Mouse (Mus musculus) frontal cortex, postnatal 14 days (tissue): Measurements from ENCODE around the gene Gm42517.
A peak's percentile ranks its signal among the peaks of the same experiment; 100 is the strongest.

Experiments
- DNase-seq, 2 experiments: peaks; one replicate each; pipeline ENCODE4 v3.0.0; 2022; ENCODE audit warnings: low spot score in 2 of 2

The Gm42517 gene

GRCm38 (mm10) chr5:108367871-108368332, at the start of gene Gm42517:
TSS of gene Gm42517 (minus strand) at chr5:108367922.
- no peak for DNase-seq

- no peak for DNase-seq
These were observed 47.0 kb upstream of the Gm42517 start for GRCm38 (mm10) chr5:108414711-108415110.

- DNase-seq: no peak
These were observed 39.3 kb upstream of the Gm42517 start for GRCm38 (mm10) chr5:108406977-108407376.

- no peak for DNase-seq
These were observed 37.7 kb upstream of the Gm42517 start for GRCm38 (mm10) chr5:108405460-108405859.

- no peak for DNase-seq
These were observed 35.7 kb upstream of the Gm42517 start for GRCm38 (mm10) chr5:108403453-108403852.

GRCm38 (mm10) chr5:108389744-108390143, 22.0 kb upstream of the Gm42517 start:
- no peak for DNase-seq

- no peak for DNase-seq
These were observed 20.5 kb upstream of the Gm42517 start, which contains the start of gene Pde6b for GRCm38 (mm10) chr5:108388201-108388600. TSS of gene Pde6b (plus strand) at chr5:108388391.

- no peak for DNase-seq
These were observed 18.7 kb upstream of the Gm42517 start for GRCm38 (mm10) chr5:108386449-108386848.

- no peak for DNase-seq
These were observed 17.9 kb upstream of the Gm42517 start for GRCm38 (mm10) chr5:108385632-108386031.

- no peak for DNase-seq
These were observed 10.6 kb upstream of the Gm42517 start for GRCm38 (mm10) chr5:108378346-108378745.

GRCm38 (mm10) chr5:108376059-108376458, 8.3 kb upstream of the Gm42517 start:
- DNase-seq: no peak

GRCm38 (mm10) chr5:108374079-108374478, 6.4 kb upstream of the Gm42517 start:
- no peak for DNase-seq

- DNase-seq: no peak
These were observed 2.2 kb upstream of the Gm42517 start for GRCm38 (mm10) chr5:108369964-108370363.

- peak; percentile 85 to 87 for DNase-seq
These were observed 1.3 kb upstream of the Gm42517 start for GRCm38 (mm10) chr5:108368851-108369621.

GRCm38 (mm10) chr5:108368446-108368845, 724 bp upstream of the Gm42517 start:
- peak in 1 of 2 experiments; percentile 30 for DNase-seq

- peak in 1 of 2 experiments; percentile 45 for DNase-seq
These were observed 509 bp downstream of the Gm42517 start for GRCm38 (mm10) chr5:108366984-108367841.

- no peak for DNase-seq
These were observed 1.3 kb downstream of the Gm42517 start for GRCm38 (mm10) chr5:108366328-108366983.

GRCm38 (mm10) chr5:108362330-108362729, 5.4 kb downstream of the Gm42517 start:
- DNase-seq: no peak

GRCm38 (mm10) chr5:108360211-108360610, 7.5 kb downstream of the Gm42517 start:
- DNase-seq: no peak

- DNase-seq: peak in 1 of 2 experiments; percentile 40
These were observed 8.2 kb downstream of the Gm42517 start for GRCm38 (mm10) chr5:108359491-108359890.

GRCm38 (mm10) chr5:108357862-108358261, 9.9 kb downstream of the Gm42517 start:
- no peak for DNase-seq

GRCm38 (mm10) chr5:108354056-108354455, 13.7 kb downstream of the Gm42517 start:
- no peak for DNase-seq
